Mouse (Mus musculus): Measurements from ENCODE around the gene Uaca. TPM values are rescaled to one million over a fixed set of nuclear protein-coding genes. Genes with fewer than 3 reads are reported as not detected.

Gene Uaca
- polyA plus RNA-seq (2014; fragmentation: Illumina TruSeq; extraction: RNeasy Lipid Tissue Mini Kit (QIAGEN cat#74804); ENCODE audit: insufficient read depth, low read depth, low replicate concordance), result 11.6 TPM

GRCm38 (mm10) chr9:60794210-60794840 is at the start of gene Uaca:
Gene Uaca (plus strand): TSS chr9:60794542.

Other genes with a start within 250 kb of the Uaca start
- 7.2 TPM for gene Lrrc49, start 106.4 kb upstream of the Uaca start, polyA plus RNA-seq (2014; fragmentation: Illumina TruSeq; extraction: RNeasy Lipid Tissue Mini Kit (QIAGEN cat#74804); ENCODE audit: insufficient read depth, low read depth, low replicate concordance)
- 1.8 TPM for gene Larp6, start 81.6 kb upstream of the Uaca start, polyA plus RNA-seq (2014; fragmentation: Illumina TruSeq; extraction: RNeasy Lipid Tissue Mini Kit (QIAGEN cat#74804); ENCODE audit: insufficient read depth, low read depth, low replicate concordance)

All from lung, adult 10 weeks (tissue).